ENCODE assay signal across 8 mouse cellular contexts in the genomic region with DNA sequence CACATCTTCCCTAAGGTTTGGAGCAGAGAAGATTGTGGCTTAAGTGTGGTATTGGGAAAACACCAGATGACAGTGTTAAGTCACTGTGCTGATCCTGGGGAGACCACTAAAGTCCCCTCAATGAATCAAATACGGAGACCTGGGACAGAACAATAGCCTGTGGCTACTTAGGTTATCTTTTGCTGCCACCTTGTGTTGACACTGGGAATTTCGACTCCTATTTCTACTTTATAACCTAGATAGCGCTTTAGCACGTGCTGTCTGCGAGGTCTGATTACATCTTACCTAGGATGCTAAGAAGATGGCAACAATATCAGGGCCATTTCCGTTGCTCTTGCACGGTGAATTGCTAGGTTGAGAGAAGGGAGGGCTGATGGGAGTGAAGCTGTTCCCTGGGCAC. TPM values are rescaled to one million over a fixed set of nuclear protein-coding genes. Genes with fewer than 3 reads are reported as not detected.
DNase-seq lines count a peak whose midpoint lies in the region; ATAC-seq lines count a peak whose summit lies in the region.

No protein-coding gene starts in this region.

- H3K4me2 ChIP-seq in midbrain, embryonic 13.5 days (replicated peaks) = peak overlapping the region; percentile 60

- peak; percentile 65 to 70 for DNase-seq in urinary bladder, postnatal 36 days (ENCODE audit: low spot score in 2 of 2)
- no peak for DNase-seq in urinary bladder, adult 2 months (ENCODE audit: low spot score)
- DNase-seq in cerebellum, postnatal 14 days = peak; percentile 91
- peak; percentile 49 to 65 for DNase-seq in frontal cortex, postnatal 25 days (ENCODE audit: low spot score in 2 of 2)
- peak; percentile 60 for DNase-seq in kidney, adult 11 months
- DNase-seq in left cerebral cortex, postnatal 4 days = peak; percentile 69
- DNase-seq in spleen, postnatal 36 days (ENCODE audit: low spot score in 2 of 2) = peak; percentile 63 to 67

- H3K36me3 ChIP-seq in midbrain, embryonic 13.5 days = no peaks in the 10 kb centered on the region

- H3K27me3 ChIP-seq in midbrain, embryonic 13.5 days = peaks cover 27% of the 10 kb centered on the region

- intact Hi-C loops in left cerebral cortex, postnatal 4 days (cut with DNase I) = loop anchor here (10.0 kb wide), 2 partner anchors 91 to 171 kb away; a partner anchor contains a TSS

- H3K27ac ChIP-seq in midbrain, embryonic 13.5 days = no peak overlapping the region

- peak; percentile 55 for ATAC-seq in midbrain, embryonic 13.5 days

- WGBS in midbrain, embryonic 13.5 days = under 1% methylated on average over 7 of the region's 7 CpGs

- peaks cover 16% of the 10 kb centered on the region for H3K4me1 ChIP-seq in midbrain, embryonic 13.5 days (replicated peaks)

- no peaks in the 10 kb centered on the region for H3K9me3 ChIP-seq in midbrain, embryonic 13.5 days

- no peak overlapping the region for H3K9ac ChIP-seq in midbrain, embryonic 13.5 days (replicated peaks)

- H3K4me3 ChIP-seq in midbrain, embryonic 13.5 days (replicated peaks) = no peak overlapping the region

RNA-seq across cellular contexts. Expression of a gene that starts 1.3 kb away (rescaled TPM):
- 0.13 and 0.18 TPM in 2 replicates for polyA plus RNA-seq in urinary bladder, adult 2 months (2012; rRNA removed)
- total RNA-seq in left cerebral cortex, postnatal 4 days (2021) = under 1 TPM; 0.10 to 0.18 TPM
- 0.98 and 1.1 TPM in 2 replicates for polyA plus RNA-seq in midbrain, embryonic 13.5 days (2015; fragmentation: Nextera tagmentation; extraction: Ambion mirVana)

RNA-seq across cellular contexts. Expression of a gene that starts 13.3 kb away (rescaled TPM):
- 22.7 and 33.1 TPM in 2 replicates for polyA plus RNA-seq in urinary bladder, adult 2 months (2012; rRNA removed)
- under 1 TPM; 0.18 to 0.26 TPM for total RNA-seq in left cerebral cortex, postnatal 4 days (2021)
- 0.12 and 0.13 TPM in 2 replicates for polyA plus RNA-seq in midbrain, embryonic 13.5 days (2015; fragmentation: Nextera tagmentation; extraction: Ambion mirVana)

RNA-seq across cellular contexts. Expression of a gene that starts 58.2 kb away (rescaled TPM):
- 32.7 and 37.1 TPM in 2 replicates for polyA plus RNA-seq in urinary bladder, adult 2 months (2012; rRNA removed)
- 1 to 10 TPM; 6.8 to 7.5 TPM for total RNA-seq in left cerebral cortex, postnatal 4 days (2021)
- polyA plus RNA-seq in midbrain, embryonic 13.5 days (2015; fragmentation: Nextera tagmentation; extraction: Ambion mirVana) = 8.6 and 10.1 TPM in 2 replicates

Comparison
In these comparisons a context has a peak if more than half of its experiments do, and no peak if none do; other contexts are left out.
1. RNA of a gene that starts 13.3 kb away (polyA plus RNA-seq): 22.7 to 33.1 TPM in urinary bladder, adult 2 months; 0.12 to 0.13 TPM in midbrain, embryonic 13.5 days; every median in the first group is over 10 times any median in the second.